Mouse (Mus musculus): Measurements from ENCODE around the gene Creb5. TPM values are rescaled to one million over a fixed set of nuclear protein-coding genes. Genes with fewer than 3 reads are reported as not detected.

Gene Creb5
- polyA plus RNA-seq, 1 experiment from 2014 or later = 5.0 TPM

Other genes starting within 250 kb of the Creb5 start
- 6.0 and 6.2 TPM in 2 replicates for gene Jazf1, start 218.6 kb upstream of the Creb5 start, polyA plus RNA-seq (2015; fragmentation: Nextera tagmentation; extraction: Ambion mirVana)